Mouse (Mus musculus) liver, embryonic 14.5 days (tissue): ENCODE data around the gene Slc43a2.

Experiments
- CTCF ChIP-seq: IDR thresholded peaks from 2 replicates; pipeline ENCODE4 v1.5.1; 2016; ENCODE audit warnings: antibody characterized with exemption, low read depth, control low read depth
- EP300 ChIP-seq: IDR thresholded peaks from 2 replicates; pipeline ENCODE4 v1.6.1; 2016; ENCODE audit warnings: antibody characterized with exemption, low read depth

DNA sequence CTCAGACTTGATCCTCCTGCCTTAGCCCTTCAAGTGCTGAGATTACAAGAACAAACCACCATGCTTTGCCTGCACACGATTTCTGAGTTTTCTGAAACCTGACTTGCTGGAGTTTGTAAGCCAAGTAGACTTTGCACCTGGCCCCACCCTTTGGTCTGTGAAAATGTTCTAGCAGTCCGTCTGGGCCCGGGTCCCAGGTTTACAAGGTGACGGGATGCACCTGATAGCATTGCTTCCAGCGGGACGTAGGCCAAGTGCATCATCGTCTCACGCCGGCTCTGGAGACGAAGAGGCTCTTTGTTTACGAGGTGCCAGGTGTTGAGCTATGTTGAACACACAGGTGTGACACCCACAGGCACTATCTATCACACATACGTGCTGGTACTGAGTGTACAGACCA lies 37.5 kb downstream of the Slc43a2 start:
- TF ChIP-seq CTCF = no peak
- TF ChIP-seq EP300 = no peak
